Mouse (Mus musculus) testis, postnatal 14 days (tissue): ENCODE results near the gene Arhgap24.

Experiments
- DNase-seq: peaks from one replicate; pipeline ENCODE4 v3.0.0; 2021; ENCODE audit warnings: low spot score

The Arhgap24 gene

DNA sequence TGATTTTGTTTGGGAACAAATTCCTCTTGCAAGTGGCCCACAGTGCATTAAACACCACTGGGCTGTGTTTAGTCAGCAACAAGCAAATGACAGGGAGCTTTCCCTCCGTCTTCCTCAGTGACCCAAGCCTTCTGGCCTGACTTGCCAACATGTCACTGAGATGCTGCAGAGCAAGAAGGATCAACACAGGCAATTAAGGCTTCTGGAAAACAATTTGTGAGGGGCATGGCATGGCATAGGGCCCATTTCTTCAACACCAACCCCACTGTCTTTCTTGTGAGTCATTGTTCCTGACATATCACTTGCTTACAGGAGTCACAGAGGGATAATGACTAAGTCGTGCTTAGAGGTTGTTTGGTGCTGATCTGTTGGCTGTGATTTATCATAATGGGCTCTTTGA is 196.0 kb downstream of the Arhgap24 start:
- DNase-seq: no peak

DNA sequence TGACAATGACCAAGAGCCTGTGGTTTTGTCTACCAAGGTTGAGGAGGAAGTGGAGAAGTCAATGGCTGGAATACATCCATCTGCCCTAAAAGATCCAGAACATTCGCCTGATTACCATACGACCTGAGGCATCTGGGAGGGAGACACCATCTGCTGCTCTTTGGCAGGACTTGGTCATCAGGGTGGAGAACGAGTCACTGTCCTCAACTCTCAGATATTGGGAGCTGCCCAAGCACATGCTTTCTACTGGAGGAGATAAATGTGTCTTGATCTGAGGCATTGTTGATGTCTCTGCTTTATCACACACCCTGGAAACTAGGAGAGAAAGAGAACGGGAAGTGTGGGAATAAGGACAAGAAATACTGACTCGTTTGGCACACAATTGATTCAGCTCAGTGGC is 206.5 kb downstream of the Arhgap24 start:
- peak; percentile 16 for DNase-seq

DNA sequence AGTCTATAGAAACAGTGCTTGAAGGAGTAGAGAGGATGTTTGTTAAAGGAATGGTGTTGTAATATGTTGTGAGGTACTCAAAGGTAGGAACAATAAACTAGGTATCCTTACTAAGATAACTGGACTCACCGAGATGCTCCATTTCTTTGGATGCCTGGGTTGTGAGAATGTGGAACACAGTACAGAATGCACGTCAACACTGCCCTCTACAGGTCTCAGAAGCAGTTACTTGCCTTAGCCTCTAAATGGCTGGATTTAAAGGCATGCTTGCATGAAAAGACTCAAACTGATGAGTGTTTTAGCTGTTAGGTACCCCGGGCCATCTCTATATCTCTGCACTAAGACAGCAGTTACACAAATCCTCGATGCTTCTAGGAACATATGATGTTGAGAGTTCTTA is 211.3 kb downstream of the Arhgap24 start:
- peak; percentile 31 for DNase-seq

- no peak for DNase-seq
Measured at GRCm38 (mm10) chr5:102693192-102693591, 212.0 kb downstream of the Arhgap24 start.

GRCm38 (mm10) chr5:102693871-102694270 is 212.7 kb downstream of the Arhgap24 start:
- no peak for DNase-seq

GRCm38 (mm10) chr5:102697784-102698183 is 216.6 kb downstream of the Arhgap24 start:
- DNase-seq: no peak

DNA sequence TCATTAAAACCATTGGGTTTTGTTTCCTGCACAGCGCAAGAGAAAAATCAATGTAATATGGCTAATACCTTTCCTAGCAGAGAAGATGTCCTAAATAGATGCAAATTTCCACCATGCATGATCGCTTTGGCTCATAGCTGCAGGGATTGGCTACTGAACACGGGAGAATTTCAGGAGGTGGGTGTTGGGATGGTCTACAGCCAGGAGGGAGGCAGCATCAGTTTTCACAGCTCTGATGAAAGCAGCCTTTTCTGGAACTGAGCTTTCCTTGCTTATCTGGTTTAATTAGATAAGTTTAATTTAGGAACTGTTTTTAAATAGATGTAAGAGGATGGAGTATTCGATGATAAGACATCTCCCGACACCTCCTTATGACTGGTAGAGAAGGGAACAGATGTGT is 217.2 kb downstream of the Arhgap24 start:
- DNase-seq: no peak

GRCm38 (mm10) chr5:102698891-102699290 is 217.7 kb downstream of the Arhgap24 start:
- DNase-seq: no peak

DNA sequence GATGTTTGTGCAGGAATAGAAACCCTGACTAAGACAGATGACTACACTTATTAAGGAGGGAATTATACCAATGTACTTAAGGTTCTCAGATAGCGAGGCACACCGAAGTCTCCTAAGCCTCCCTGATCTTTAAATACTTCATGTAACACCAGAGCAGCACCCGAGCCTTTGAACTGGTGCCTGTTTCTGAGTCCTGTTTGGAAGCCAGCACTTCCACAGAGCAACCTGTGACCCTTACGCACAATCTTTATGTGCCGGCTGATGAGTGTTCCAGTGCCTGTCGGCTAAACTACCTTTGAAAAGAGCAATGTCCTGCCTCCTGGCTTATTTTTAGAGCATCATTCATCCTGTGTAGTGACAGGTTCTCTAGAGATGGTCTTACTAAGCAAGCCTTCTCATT is 221.4 kb downstream of the Arhgap24 start:
- no peak for DNase-seq

DNA sequence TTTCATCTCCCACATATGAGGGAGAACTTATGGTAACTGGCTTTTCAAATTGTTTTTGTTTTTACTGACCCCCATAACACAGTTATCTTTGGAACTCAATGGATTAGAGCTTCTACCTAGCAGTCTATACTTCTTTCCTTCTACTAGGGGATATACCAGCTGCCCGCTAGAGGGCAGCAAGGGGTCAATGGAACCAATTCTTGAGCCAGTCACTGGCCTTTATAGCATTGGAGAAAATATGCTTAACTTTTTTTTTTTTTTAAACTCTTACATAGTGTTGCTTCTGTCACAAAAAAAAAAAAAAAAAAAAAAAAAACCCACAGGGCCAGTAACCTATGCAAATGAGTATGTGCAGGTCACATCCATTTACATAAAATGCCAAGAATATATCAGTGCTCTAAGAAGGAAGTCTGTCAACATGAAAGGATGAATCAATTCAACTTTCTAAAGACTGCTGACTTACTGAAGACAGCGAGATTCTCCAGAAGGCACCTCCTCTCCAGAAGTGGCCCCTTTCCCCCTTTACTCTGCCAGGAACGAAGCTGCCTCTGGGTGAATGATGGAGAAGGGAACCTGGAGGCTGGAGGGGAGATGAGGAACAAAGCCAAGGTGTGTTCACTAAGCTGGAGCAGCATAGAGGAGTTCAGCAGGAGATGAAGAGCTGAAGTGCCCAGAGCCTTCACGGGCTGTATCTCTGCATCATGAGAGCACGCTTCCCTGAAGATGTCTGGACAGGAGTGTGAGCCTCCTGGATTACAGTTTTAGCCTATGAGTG is 222.3 kb downstream of the Arhgap24 start:
- DNase-seq: no peak

GRCm38 (mm10) chr5:102705170-102705569 is 224.0 kb downstream of the Arhgap24 start:
- DNase-seq: peak; percentile 45

DNA sequence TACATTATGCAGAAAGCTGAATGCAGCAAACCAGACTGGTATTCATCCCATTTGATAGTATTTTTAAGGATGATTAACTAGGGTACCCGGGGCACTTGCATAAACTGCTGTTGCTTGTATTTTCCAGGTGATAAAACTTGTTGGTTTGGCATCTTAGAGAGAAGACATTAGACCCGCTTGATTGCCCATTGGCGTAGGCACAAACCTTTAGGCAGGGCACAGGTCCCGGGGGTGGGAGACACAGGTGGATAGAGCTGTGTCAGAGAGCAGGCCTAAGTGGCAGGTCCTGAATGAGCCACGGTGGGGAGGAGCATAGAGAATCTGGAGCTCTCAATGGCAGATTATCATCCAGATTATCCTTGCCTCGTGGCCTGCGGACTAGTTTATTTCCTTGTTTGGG is 229.1 kb downstream of the Arhgap24 start:
- no peak for DNase-seq

DNA sequence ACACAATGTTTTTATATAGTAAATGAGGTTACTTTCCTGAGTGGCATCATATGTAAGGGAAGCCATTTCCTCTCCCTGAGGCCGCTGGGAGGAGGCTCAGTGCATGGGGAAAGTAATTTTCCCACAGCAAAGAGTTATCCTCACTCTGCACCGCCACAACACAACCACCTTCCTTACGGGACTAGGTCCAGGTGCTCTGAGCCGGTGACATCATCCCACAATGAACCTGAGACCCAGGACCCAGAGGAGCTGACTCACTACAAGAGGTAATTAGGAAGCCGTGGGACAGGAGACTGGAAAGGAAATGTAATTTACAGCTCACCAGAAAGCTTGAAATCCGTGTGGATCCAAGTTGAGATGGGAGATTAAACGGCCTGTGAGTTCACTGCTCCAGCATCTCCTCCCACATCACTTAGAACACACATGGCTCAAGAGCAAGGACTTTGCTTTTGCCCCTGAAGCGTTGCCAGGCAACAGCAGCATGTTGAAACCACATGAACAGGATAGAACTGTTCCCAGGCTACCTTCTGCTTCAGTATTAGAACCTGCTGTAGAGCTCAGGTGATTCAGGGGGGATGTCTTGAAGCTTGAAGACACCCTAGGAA is 238.3 kb downstream of the Arhgap24 start:
- no peak for DNase-seq

GRCm38 (mm10) chr5:102723558-102723957 is 242.4 kb downstream of the Arhgap24 start:
- no peak for DNase-seq

DNA sequence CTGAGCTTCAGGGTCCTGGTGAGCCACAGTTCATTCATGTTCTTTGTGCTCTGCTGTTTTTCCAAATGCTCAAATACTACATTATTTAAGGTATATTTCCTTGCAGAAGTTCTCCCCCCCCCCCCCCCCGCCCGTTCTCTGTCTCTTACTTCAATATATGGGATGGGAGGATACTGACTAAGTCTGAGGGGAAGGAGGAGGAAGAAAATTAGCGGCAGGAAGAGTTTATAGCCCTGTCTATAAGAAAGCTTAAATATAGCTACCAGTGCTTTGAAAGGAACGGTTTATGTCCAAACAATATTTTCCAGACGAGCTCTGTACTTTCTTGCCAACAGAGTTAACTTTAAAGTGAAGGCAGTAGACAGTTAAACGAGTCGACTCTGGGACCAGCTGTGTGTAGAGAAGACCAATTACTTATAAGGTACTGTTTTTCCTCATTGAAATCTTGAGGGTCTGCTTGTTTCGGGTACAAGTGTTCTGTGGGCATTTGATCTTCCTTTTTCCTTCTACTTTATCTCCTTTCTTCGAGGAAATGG is 243.7 kb downstream of the Arhgap24 start:
- DNase-seq: no peak

DNA sequence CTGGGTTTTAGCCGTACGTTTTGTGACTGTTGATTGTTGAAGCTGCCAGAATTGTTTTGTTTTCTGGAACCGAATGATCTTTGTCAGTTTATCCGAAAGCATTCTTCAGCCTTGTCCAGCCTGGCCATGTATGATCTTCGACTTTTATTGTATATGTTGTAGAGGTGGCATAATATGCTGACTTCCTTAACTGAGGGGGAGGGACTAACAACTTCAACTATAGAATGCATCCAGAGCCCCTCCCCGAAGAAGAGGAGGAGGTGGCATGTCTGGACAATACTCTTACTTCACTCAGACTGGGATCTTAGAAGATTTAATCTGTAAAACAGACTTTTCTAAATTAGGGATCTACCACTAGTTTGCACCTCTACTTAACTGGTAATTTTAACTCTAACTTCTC is 244.2 kb downstream of the Arhgap24 start:
- DNase-seq: no peak

DNA sequence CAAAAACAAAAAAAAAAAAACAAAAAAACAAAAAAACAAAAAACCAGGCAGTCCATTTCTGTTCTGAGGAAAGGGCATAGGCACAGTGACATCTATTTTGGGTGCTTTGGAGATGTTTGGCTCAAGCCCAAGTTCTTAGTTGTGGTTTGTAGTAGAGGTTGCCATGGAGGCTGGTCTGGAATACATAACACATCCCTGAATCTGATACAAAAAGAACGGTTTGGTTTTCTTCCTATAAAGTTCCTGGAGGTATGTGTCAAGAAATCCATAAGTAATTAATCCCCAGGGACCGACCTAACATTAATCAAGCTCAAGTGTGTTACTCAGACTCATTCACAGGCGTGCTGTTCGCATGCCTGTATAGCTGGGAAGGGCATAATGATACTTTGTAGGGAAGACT is 245.8 kb downstream of the Arhgap24 start:
- DNase-seq: no peak

- no peak for DNase-seq
Measured at GRCm38 (mm10) chr5:102728531-102728930, 247.3 kb downstream of the Arhgap24 start.

DNA sequence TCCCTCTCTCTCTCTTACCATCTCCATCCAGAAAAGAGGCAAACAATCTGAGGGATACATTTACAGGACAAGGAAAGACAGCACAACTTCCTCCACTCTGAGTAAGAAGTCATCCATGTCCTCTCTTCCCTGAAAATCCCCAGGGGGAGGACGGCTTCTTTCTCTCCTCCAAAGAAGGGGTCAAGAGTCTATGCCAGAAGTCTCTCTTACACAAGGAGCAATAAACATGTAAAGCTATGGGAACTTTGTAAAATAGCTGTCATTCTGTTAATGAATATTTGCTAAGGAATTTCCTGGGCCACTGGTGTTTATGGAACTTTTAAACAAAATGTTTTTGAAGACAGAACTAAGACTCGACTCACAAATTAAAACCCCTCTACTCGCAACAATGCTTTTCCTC is 248.3 kb downstream of the Arhgap24 start:
- DNase-seq: no peak

DNA sequence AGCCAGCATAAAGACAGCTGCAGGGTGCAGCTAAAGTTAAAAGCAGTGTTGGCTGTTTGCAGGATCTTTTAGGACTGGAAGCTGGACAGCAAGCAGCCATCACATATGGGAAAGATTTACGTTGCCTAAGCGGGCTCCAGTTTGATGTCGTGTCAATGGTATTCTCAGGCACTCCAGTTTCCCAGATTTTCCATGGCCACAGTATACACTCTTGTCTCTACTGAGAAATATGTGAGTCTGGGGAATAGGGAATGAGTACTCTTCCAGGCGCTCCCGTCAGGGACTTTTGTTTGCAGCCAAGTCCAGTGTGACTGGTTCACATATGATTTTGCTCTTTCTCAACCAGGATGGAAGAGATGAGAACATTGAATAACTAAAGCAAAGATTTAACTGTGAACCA is 254.9 kb downstream of the Arhgap24 start:
- DNase-seq: no peak

DNA sequence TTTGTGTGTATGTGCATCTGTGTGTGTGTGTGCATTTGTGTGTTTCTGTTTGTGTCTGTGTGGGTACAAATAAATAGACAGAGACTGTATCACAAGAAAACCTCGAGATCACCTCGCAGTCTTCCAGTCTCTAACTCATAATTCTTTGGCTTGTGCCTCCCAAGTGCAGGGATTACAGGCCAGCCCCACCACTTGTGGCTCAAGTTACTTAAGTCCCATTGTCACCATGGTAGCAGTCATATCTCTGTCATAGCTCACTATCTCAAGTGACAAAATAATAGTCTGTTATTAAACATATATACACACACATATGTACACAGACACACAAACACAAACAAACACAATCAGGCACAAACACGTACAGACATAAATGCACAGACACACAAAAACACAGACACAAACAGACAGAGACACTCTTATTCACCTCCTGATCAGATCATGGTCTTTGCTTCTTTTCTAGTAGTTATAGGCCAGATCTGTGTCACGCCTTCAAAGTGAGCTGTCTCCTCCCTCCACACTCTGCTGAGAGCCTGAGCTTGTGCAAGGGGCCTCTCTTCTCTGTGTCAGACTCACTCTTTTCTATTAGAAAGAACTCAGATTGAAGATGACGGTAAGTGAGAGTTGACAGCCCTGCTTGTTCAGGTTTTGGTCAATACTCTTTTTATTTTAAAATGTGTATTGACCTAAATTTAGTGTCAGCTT is 261.5 kb downstream of the Arhgap24 start:
- DNase-seq: no peak

DNA sequence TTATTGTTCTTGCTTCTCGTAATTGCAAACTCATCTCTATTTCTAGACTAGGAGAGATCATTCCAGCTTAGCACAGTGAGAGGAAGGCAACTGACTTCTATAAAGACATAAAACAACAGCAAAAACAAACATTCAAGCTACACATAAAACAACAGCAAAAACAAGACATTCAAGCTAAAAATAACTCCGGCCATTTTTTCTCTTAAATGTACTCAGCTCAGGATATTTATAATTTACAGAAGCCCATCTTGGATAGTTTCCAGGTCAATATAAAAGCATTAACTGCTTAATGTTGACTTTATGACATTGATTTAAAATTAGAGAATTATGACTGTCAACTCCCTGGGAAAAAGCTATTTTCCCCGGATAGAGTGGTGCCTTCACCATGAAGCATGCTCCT is 262.2 kb downstream of the Arhgap24 start:
- no peak for DNase-seq

DNA sequence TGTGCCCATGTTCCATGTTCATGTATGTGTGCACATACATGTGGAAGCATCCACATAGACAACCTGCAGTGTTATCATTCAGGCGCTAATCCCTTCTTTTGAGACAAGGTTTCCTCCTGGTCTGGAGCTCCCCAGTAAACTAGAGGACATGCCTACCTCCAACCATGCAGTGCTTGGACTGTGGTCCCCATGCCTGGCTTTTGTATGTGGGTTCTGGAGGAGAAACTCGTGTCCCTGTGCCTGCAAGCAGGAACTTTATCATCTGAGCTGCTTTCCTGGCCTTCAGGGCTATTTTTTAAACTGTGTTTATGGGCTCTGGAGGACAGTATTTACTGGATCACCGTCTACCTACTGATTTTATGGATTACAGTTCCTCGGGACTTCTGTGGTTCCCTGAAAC is 262.9 kb downstream of the Arhgap24 start:
- DNase-seq: no peak
